Mouse (Mus musculus) MEL (cell line): ENCODE measurements around the gene Rbpms2. TPM values are rescaled to one million over a fixed set of nuclear protein-coding genes. Genes with fewer than 3 reads are reported as not detected.
"Not testable (repeated sequence)": the region's sequence is repeated elsewhere in the genome, so short reads cannot be mapped to it uniquely, and the experiment has no call there.

Experiments used
- DNase-seq: peaks from one replicate; pipeline ENCODE4 v3.0.0; 2011; ENCODE audit warnings: low read depth, low spot score
- H3K27ac ChIP-seq: 2 replicates; pipeline ENCODE4 v1.5.1; 2012; ENCODE audit warnings: low read depth, mild to moderate bottlenecking, control low read depth, low read length, moderate library complexity; ENCODE audit not compliant: control insufficient read depth
- H3K27me3 ChIP-seq, 2 experiments: fragments of 150-350 bp in 1 of 2; sonication (generic) in 1 of 2; 2 replicates each; pipeline ENCODE4 v1.6.1; 2012; ENCODE audit warnings: low read length in 2 of 2, mild to moderate bottlenecking in 2 of 2, improper control_type of control experiment in 1 of 2, moderate library complexity in 1 of 2; ENCODE audit not compliant: insufficient read depth in 2 of 2, control insufficient read depth in 1 of 2
- H3K36me3 ChIP-seq, 2 experiments: 2 replicates each; pipeline ENCODE4 v1.6.1; 2012 to 2014; ENCODE audit warnings: low read length in 2 of 2, improper control_type of control experiment in 1 of 2, inconsistent platforms in 1 of 2, mild to moderate bottlenecking in 1 of 2; ENCODE audit not compliant: insufficient read depth in 2 of 2, control insufficient read depth in 1 of 2
- H3K4me1 ChIP-seq, 2 experiments: fragments of 150-350 bp in 1 of 2; sonication (generic) in 1 of 2; 2 replicates each; pipeline ENCODE4 v1.6.1; 2012; ENCODE audit warnings: low read length in 2 of 2, improper control_type of control experiment in 1 of 2, mild to moderate bottlenecking in 1 of 2; ENCODE audit not compliant: insufficient read depth in 2 of 2, control insufficient read depth in 1 of 2
- H3K4me3 ChIP-seq, 2 experiments: fragments of 150-350 bp in 1 of 2; sonication (generic) in 1 of 2; 2 replicates each; pipeline ENCODE4 v1.5.1; 2012; ENCODE audit warnings: low read depth in 2 of 2, low read length in 2 of 2, mild to moderate bottlenecking in 2 of 2, moderate library complexity in 2 of 2, control low read depth in 1 of 2, improper control_type of control experiment in 1 of 2; ENCODE audit not compliant: control insufficient read depth in 1 of 2, insufficient read depth in 1 of 2
- H3K79me2 ChIP-seq: 2 replicates; pipeline ENCODE4 v1.6.1; 2012; ENCODE audit warnings: mild to moderate bottlenecking, low read length, moderate library complexity; ENCODE audit not compliant: control insufficient read depth, poor library complexity, insufficient read depth
- H3K9ac ChIP-seq: 2 replicates; pipeline ENCODE4 v1.6.1; 2012; ENCODE audit warnings: low read depth, mild to moderate bottlenecking, control low read depth, low read length, moderate library complexity; ENCODE audit not compliant: control insufficient read depth, poor library complexity, severe bottlenecking
- H3K9me3 ChIP-seq: fragments of 150-350 bp; sonication (generic); replicated peaks from 2 replicates; pipeline ENCODE4 v1.6.1; 2012; ENCODE audit warnings: mild to moderate bottlenecking, low read length, improper control_type of control experiment, moderate library complexity; ENCODE audit not compliant: insufficient read depth
- BHLHE40 ChIP-seq: IDR thresholded peaks from 2 replicates; pipeline ENCODE4 v1.6.1; 2012; ENCODE audit warnings: low read depth, mild to moderate bottlenecking, inconsistent platforms, low read length, improper control_type of control experiment, borderline replicate concordance
- CHD2 ChIP-seq: IDR thresholded peaks from 2 replicates; pipeline ENCODE4 v1.6.1; 2011; ENCODE audit warnings: low read length, improper control_type of control experiment
- CTCF ChIP-seq, 3 experiments: IDR thresholded peaks in 2 of 3; conservative IDR thresholded peaks in 1 of 3; 2 replicates each; pipeline ENCODE4 v1.5.1; 2011 to 2012; ENCODE audit warnings: low read length in 3 of 3, low read depth in 2 of 3, mild to moderate bottlenecking in 2 of 3, improper control_type of control experiment in 1 of 3, inconsistent platforms in 1 of 3, mixed read lengths in 1 of 3, moderate library complexity in 1 of 3; ENCODE audit not compliant: control insufficient read depth in 1 of 3, insufficient read depth in 1 of 3, poor library complexity in 1 of 3, severe bottlenecking in 1 of 3
- ETS1 ChIP-seq: IDR thresholded peaks from 2 replicates; pipeline ENCODE4 v1.6.1; 2012; ENCODE audit warnings: low read depth, mild to moderate bottlenecking, inconsistent platforms, low read length, improper control_type of control experiment, moderate library complexity
- GATA1 ChIP-seq: IDR thresholded peaks from 2 replicates; pipeline ENCODE4 v1.6.1; 2011; ENCODE audit warnings: low read depth, low read length, improper control_type of control experiment
- JUND ChIP-seq: IDR thresholded peaks from 2 replicates; pipeline ENCODE4 v1.6.1; 2011; ENCODE audit warnings: low read depth, mild to moderate bottlenecking, improper control_type of control experiment, low read length
- KAT2A ChIP-seq: conservative IDR thresholded peaks from 2 replicates; pipeline ENCODE4 v1.6.1; 2012; ENCODE audit warnings: low read depth, low read length, improper control_type of control experiment, inconsistent platforms
- POLR2AphosphoS2 ChIP-seq: IDR thresholded peaks from 2 replicates; pipeline ENCODE4 v1.6.1; 2011; ENCODE audit warnings: low read length, improper control_type of control experiment
- POLR2AphosphoS5 ChIP-seq: IDR thresholded peaks from 2 replicates; pipeline ENCODE4 v1.6.1; 2012; ENCODE audit warnings: low read depth, borderline replicate concordance, mild to moderate bottlenecking, inconsistent platforms, low read length, moderate library complexity, mixed read lengths
- RAD21 ChIP-seq: IDR thresholded peaks from 2 replicates; pipeline ENCODE4 v1.6.1; 2011; ENCODE audit warnings: mild to moderate bottlenecking, low read depth, low read length, improper control_type of control experiment
- SMC3 ChIP-seq: IDR thresholded peaks from 2 replicates; pipeline ENCODE4 v1.6.1; 2011; ENCODE audit warnings: low read depth, low read length, improper control_type of control experiment
- TAL1 ChIP-seq: IDR thresholded peaks from 2 replicates; pipeline ENCODE4 v1.6.1; 2012; ENCODE audit warnings: mild to moderate bottlenecking, inconsistent platforms, low read length, moderate library complexity, mixed read lengths
- polyA plus RNA-seq, 2 experiments: library from polyadenylated mRNA; stranded (reverse) in 1 of 2; unstranded in 1 of 2; fragments of >175 nt in 1 of 2; fragments of >200 nt in 1 of 2; gene quantifications; 2 replicates each; pipeline versions ENCODE4 v1.2.1 to v1.2.4; 2012; ENCODE audit warnings: low replicate concordance in 2 of 2, low read depth in 1 of 2; ENCODE audit not compliant: insufficient read length in 2 of 2, insufficient read depth in 1 of 2, missing spikeins in 1 of 2
- total RNA-seq: library from RNA; depleted of rRNA; stranded (reverse); fragments of 300-350 nt; gene quantifications from 2 replicates; pipeline ENCODE4 v1.2.3, GENCODE M21; 2012

Rbpms2 gene
- total and polyA plus RNA-seq, 3 experiments, result 0.22 TPM; not detected in 2

DNA sequence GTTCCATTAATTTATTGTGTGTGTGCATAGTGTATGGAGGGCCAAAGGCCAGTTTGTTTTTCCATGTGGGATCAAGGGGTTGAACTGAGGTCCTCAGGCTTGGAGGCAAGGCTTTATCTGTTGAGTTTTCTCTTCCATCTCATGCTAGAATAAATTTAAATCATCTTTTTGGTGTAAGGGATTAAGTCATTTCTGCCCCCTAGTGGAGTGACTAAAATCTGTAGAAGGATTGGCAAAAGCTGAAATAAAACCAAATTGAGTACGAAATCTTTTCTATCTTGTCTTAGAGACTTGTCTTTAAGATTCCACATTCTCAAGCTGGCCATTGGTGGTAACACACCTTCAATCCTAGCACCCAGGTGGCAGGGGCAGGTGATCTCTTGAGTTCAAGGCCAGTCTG, 53.5 kb downstream of the Rbpms2 start:
- TF ChIP-seq SMC3, result peak; percentile 57
- TF ChIP-seq TAL1, result no peak
- peak; percentile 7 to 66 (median 55); a peak in 4 of 6 replicates for TF ChIP-seq CTCF (IDR thresholded peaks at IDR 0.05 in 2 of 3, conservative IDR thresholded peaks at IDR 0.05 in 1 of 3; ENCODE audit: control insufficient read depth in 1 of 3, insufficient read depth in 1 of 3, low read depth in 2 of 3, low read length in 3 of 3, poor library complexity in 1 of 3, severe bottlenecking in 1 of 3)
- TF ChIP-seq POLR2AphosphoS5, result no peak
- peak; percentile 42 for TF ChIP-seq RAD21
- H3K4me3 ChIP-seq, result no peak overlapping the region
- no peaks in the 10 kb centered on the region for H3K9me3 ChIP-seq
- H3K27ac ChIP-seq, result no peak overlapping the region
- peaks cover 6 to 12% of the 10 kb centered on the region in 2 experiments; a peak in 2 of 4 replicates for H3K4me1 ChIP-seq
- 0 out of 2 replicates have a peak, but pooled peaks cover under 1% of the 10 kb centered on the region for H3K79me2 ChIP-seq
- no peak overlapping the region for H3K9ac ChIP-seq
- no peaks in the 10 kb centered on the region for H3K27me3 ChIP-seq
- peak; percentile 60 for DNase-seq
- H3K36me3 ChIP-seq, result peaks cover 0 to 12% of the 10 kb centered on the region in 2 experiments

GRCm38 (mm10) chr9:65684704-65685103, 55.3 kb downstream of the Rbpms2 start:
- H3K27ac ChIP-seq, result no peak overlapping the region
- H3K79me2 ChIP-seq, result no peaks in the 10 kb centered on the region
- peaks cover 6% of the 10 kb centered on the region in 2 experiments; a peak in 2 of 4 replicates for H3K4me1 ChIP-seq
- no peaks in the 10 kb centered on the region for H3K27me3 ChIP-seq
- H3K4me3 ChIP-seq, result no peak overlapping the region
- no peak overlapping the region for H3K9ac ChIP-seq
- DNase-seq, result peak; percentile 40
- peaks cover 0 to 8% of the 10 kb centered on the region in 2 experiments for H3K36me3 ChIP-seq
- TF ChIP-seq GATA1 (0 out of 2 replicates have a peak, but pooled peaks have one; percentile 42), POLR2AphosphoS2 (no peak)
- H3K9me3 ChIP-seq, result no peaks in the 10 kb centered on the region

DNA sequence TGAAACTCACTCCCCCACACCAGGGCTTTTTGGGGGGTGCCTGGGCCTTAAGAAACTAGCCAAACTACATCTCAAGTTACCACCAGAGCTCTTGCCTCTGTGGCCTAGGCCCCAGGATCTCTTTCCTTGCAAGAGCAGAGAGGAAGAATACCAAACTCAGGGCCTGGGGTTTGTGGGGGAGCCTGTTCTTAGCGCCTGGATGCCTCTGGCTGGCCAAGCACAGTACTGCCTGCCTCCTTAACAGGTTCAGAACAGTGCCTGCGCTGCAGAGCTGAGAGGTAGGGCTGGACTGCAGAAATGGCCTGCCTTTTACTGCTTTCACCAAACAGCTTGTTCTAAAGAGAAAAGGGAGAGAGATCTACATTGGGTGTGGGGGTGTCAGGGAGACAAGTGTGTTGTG, 60.4 kb downstream of the Rbpms2 start:
- H3K9ac ChIP-seq, DNase-seq, H3K27ac ChIP-seq, H3K4me3 ChIP-seq, H3K79me2 ChIP-seq, H3K9me3 ChIP-seq, H3K27me3 ChIP-seq: not testable (repeated sequence)
- H3K36me3 ChIP-seq, result peaks cover 4 to 18% of the 10 kb centered on the region in 2 experiments
- H3K4me1 ChIP-seq, result peaks cover 5 to 15% of the 10 kb centered on the region in 2 experiments

DNA sequence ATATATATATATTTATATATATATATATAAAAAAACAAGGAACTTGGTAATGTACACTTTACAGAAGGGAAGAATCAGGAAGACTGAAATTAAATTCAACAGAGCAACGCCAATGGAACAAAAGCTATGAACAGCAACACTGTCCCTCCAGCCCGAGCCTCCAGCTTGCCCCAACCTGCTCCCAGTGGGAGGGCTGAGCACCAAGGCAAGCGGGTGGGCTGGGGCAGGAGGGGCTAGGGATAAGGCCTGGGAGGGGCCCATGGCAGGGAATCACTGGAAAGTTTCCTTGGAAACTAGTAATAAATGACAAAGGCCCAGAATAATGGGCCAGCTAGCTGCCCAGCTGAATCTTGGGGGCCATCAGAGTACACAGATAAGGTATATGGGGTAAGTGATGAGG, 63.0 kb downstream of the Rbpms2 start:
- TF ChIP-seq JUND (no peak), KAT2A (no peak), POLR2AphosphoS2 (no peak), ETS1 (no peak), BHLHE40 (no peak), CHD2 (no peak)
- DNase-seq, result no peak
- Histone ChIP-seq H3K27me3 (no peaks in the 10 kb centered on the region), H3K4me3 (no peak overlapping the region), H3K9me3 (no peaks in the 10 kb centered on the region), H3K36me3 (peaks cover 7 to 16% of the 10 kb centered on the region in 2 experiments), H3K27ac (no peak overlapping the region), H3K79me2 (no peaks in the 10 kb centered on the region), H3K9ac (no peak overlapping the region), H3K4me1 (peaks cover 4 to 13% of the 10 kb centered on the region in 2 experiments)
